31 mouse cellular contexts compared by ENCODE assay signal in the genomic region with DNA sequence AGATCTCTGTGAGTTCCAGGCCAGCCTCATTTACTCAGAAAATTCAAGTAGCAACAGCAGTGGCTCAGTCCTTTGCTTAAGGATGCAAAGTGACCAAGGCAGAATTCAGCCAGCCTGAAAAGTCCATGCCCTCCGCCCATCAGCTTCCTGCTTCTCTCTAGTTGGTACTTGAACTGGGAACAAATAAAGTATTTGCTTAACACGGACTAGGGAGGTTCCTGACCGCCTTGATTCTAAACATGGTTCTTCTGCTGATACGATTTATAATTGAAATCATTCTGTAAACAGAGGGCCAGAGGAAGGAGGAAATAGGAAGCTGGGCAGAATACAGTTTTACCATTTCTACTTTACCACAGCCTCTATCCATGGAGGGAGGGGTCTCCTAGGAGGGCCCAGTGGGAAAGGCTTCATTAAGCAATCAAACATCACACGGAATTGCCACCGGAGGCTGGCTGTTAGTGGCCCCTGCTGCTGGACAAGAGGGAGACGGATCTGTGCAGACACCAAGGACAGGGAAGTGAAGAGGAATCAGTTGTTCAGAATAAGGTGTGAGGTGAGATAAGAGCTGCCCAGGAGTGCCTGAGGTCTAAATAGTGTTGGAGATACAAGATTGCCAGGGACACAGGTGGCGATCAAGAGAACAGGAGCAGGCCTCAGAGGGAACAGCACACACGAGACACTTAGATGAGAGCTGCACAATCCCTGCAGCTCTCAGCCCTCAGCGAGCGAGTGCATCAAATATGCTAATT. TPM values are rescaled to one million over a fixed set of nuclear protein-coding genes. Genes with fewer than 3 reads are reported as not detected.
DNase-seq lines count a peak whose midpoint lies in the region; ATAC-seq and TF ChIP-seq lines count a peak whose summit lies in the region.
"Had no signal": no experiment of that assay in that cellular context is flagged by ENCODE, and none has a peak within 500 bp of the region (broad histone marks: within the 10 kb centered on the region; RNA-seq: fewer than 3 reads in every experiment).

No protein-coding gene starts in this region.

- peaks cover 9% of the 10 kb centered on the region for H3K36me3 ChIP-seq in heart, embryonic 13.5 days
- no peaks in the 10 kb centered on the region for H3K36me3 ChIP-seq in midbrain, embryonic 11.5 days (ENCODE audit: control insufficient read depth, insufficient read depth, low read length)
- peaks cover 8% of the 10 kb centered on the region for H3K36me3 ChIP-seq in midbrain, embryonic 14.5 days (ENCODE audit: control insufficient read depth, insufficient read depth, low read length)
- H3K36me3 ChIP-seq in stomach, postnatal 0 days (ENCODE audit: control insufficient read depth, insufficient read depth, low read length) = no peaks in the 10 kb centered on the region
- 0 out of 2 replicates have a peak, but pooled peaks cover 4% of the 10 kb centered on the region for H3K36me3 ChIP-seq in liver, embryonic 12.5 days
- H3K36me3 ChIP-seq: intestine, embryonic 15.5 days had no signal

- no peaks in the 10 kb centered on the region; the same call in 1 of the 2 replicates for H3K27me3 ChIP-seq in heart, embryonic 13.5 days (replicated peaks)
- no peaks in the 10 kb centered on the region for H3K27me3 ChIP-seq in midbrain, embryonic 11.5 days (ENCODE audit: control insufficient read depth, insufficient read depth, low read length)
- no peaks in the 10 kb centered on the region for H3K27me3 ChIP-seq in midbrain, embryonic 14.5 days (ENCODE audit: control insufficient read depth, insufficient read depth, low read length)
- no peaks in the 10 kb centered on the region for H3K27me3 ChIP-seq in stomach, postnatal 0 days (ENCODE audit: control insufficient read depth, insufficient read depth, low read length)
- H3K27me3 ChIP-seq in liver, embryonic 12.5 days (replicated peaks) = peaks cover 3% of the 10 kb centered on the region; the same call in 1 of the 2 replicates
- H3K27me3 ChIP-seq: intestine, embryonic 15.5 days; limb, embryonic 13.5 days; neural tube, embryonic 12.5 days had no signal

- intact Hi-C loops in heart, postnatal 25 days (cut with DNase I) = no loop called here

- H3K9me3 ChIP-seq in heart, embryonic 13.5 days = no peaks in the 10 kb centered on the region
- no peaks in the 10 kb centered on the region for H3K9me3 ChIP-seq in midbrain, embryonic 11.5 days (ENCODE audit: control insufficient read depth, low read length)
- H3K9me3 ChIP-seq in midbrain, embryonic 14.5 days (ENCODE audit: control insufficient read depth, low read length) = no peaks in the 10 kb centered on the region
- H3K9me3 ChIP-seq in stomach, postnatal 0 days (ENCODE audit: control insufficient read depth, low read length) = no peaks in the 10 kb centered on the region
- no peaks in the 10 kb centered on the region for H3K9me3 ChIP-seq in liver, embryonic 12.5 days (replicated peaks)
- H3K9me3 ChIP-seq: hindbrain, embryonic 10.5 days; intestine, embryonic 15.5 days; limb, embryonic 13.5 days; midbrain, embryonic 10.5 days; neural tube, embryonic 12.5 days had no signal

- DNase-seq in heart, postnatal 25 days (ENCODE audit: low spot score) = no peak
- peak; percentile 35 for DNase-seq in midbrain, embryonic 11.5 days (ENCODE audit: low spot score, missing footprints)
- DNase-seq in midbrain, embryonic 14.5 days = no peak
- DNase-seq in stomach, postnatal 0 days (ENCODE audit: low spot score) = peak; percentile 40
- DNase-seq in spleen, adult 12 weeks (ENCODE audit: low spot score) = no peak
- DNase-seq: adrenal gland, adult 2 months; cerebellum, adult 8-10 months; cerebellum, postnatal 25 days; gastrocnemius, postnatal 25 days; heart, adult 18-20 months; kidney, adult 9 months; kidney, postnatal 10 days; liver, postnatal 0 days; lung, postnatal 10 days had no signal

- TF ChIP-seq EP300 in stomach, postnatal 0 days (optimal IDR thresholded peaks at IDR 0.05) = no peak

- no peak overlapping the region for H3K4me2 ChIP-seq in heart, embryonic 13.5 days
- H3K4me2 ChIP-seq in midbrain, embryonic 11.5 days = no peak overlapping the region
- no peak overlapping the region for H3K4me2 ChIP-seq in midbrain, embryonic 14.5 days (ENCODE audit: low read length)
- no peak overlapping the region for H3K4me2 ChIP-seq in stomach, postnatal 0 days (replicated peaks; ENCODE audit: low read depth)
- no peak overlapping the region for H3K4me2 ChIP-seq in liver, embryonic 12.5 days
- H3K4me2 ChIP-seq: heart, embryonic 11.5 days; intestine, embryonic 15.5 days; limb, embryonic 13.5 days; liver, embryonic 11.5 days; neural tube, embryonic 12.5 days had no signal

- H3K27ac ChIP-seq in heart, embryonic 13.5 days (replicated peaks) = no peak overlapping the region
- no peak overlapping the region for H3K27ac ChIP-seq in midbrain, embryonic 11.5 days (ENCODE audit: low read depth, low read length)
- H3K27ac ChIP-seq in midbrain, embryonic 14.5 days (replicated peaks; ENCODE audit: low read depth, low read length) = no peak overlapping the region
- H3K27ac ChIP-seq in stomach, postnatal 0 days (replicated peaks) = peak overlapping the region; percentile 58
- H3K27ac ChIP-seq in liver, embryonic 12.5 days = no peak overlapping the region
- H3K27ac ChIP-seq: hindbrain, embryonic 10.5 days; hindbrain, postnatal 0 days; intestine, embryonic 15.5 days; left cerebral cortex, adult 2 months; limb, embryonic 13.5 days; macrophage; midbrain, embryonic 10.5 days; neural tube, embryonic 12.5 days had no signal

- no peak for ATAC-seq in heart, embryonic 13.5 days (ENCODE audit: extremely low read depth, insufficient number of reproducible peaks, low FRiP score, low TSS enrichment)
- no peak for ATAC-seq in midbrain, embryonic 11.5 days (ENCODE audit: low FRiP score)
- no peak for ATAC-seq in midbrain, embryonic 14.5 days (ENCODE audit: low FRiP score, low TSS enrichment)
- peak; percentile 58 for ATAC-seq in megakaryocyte progenitor cell, adult 5-6 weeks (replicated peaks; ENCODE audit: poor library complexity)
- peak; percentile 70 for ATAC-seq in stomach, postnatal 0 days (ENCODE audit: low FRiP score, low TSS enrichment)
- no peak for ATAC-seq in liver, embryonic 12.5 days
- ATAC-seq: activated CD4-positive, CD25-positive, alpha-beta regulatory T cell, adult 4 months; forebrain, embryonic 14.5 days; hindbrain, postnatal 0 days; intestine, embryonic 15.5 days; liver, postnatal 0 days had no signal

- 56% methylated on average over 11 of the region's 11 CpGs for WGBS in heart, embryonic 13.5 days
- WGBS in midbrain, embryonic 11.5 days = 72% methylated on average over 11 of the region's 11 CpGs
- WGBS in midbrain, embryonic 14.5 days = 66% methylated on average over 11 of the region's 11 CpGs
- 33% methylated on average over 11 of the region's 11 CpGs for whole genome bisulfite sequencing in stomach, postnatal 0 days
- WGBS in liver, embryonic 12.5 days (ENCODE audit: insufficient replicate concordance) = 48% methylated on average over 11 of the region's 11 CpGs

- peaks cover 10% of the 10 kb centered on the region; the same call in 1 of the 2 replicates for H3K4me1 ChIP-seq in heart, embryonic 13.5 days
- no peaks in the 10 kb centered on the region for H3K4me1 ChIP-seq in midbrain, embryonic 11.5 days (ENCODE audit: control insufficient read depth, insufficient read depth, low read length)
- H3K4me1 ChIP-seq in midbrain, embryonic 14.5 days (ENCODE audit: control insufficient read depth, insufficient read depth, low read length) = no peaks in the 10 kb centered on the region
- H3K4me1 ChIP-seq in stomach, postnatal 0 days (replicated peaks; ENCODE audit: control insufficient read depth, insufficient read depth) = no peaks in the 10 kb centered on the region
- peaks cover 6% of the 10 kb centered on the region; the same call in 1 of the 2 replicates for H3K4me1 ChIP-seq in liver, embryonic 12.5 days
- H3K4me1 ChIP-seq: hindbrain, embryonic 10.5 days; intestine, embryonic 15.5 days; limb, embryonic 13.5 days; midbrain, embryonic 10.5 days; neural tube, embryonic 12.5 days had no signal

- 0 out of 2 replicates have a peak overlapping the region, but pooled peaks have one; percentile 21 for H3K9ac ChIP-seq in heart, embryonic 13.5 days
- H3K9ac ChIP-seq in midbrain, embryonic 11.5 days (ENCODE audit: low read length) = no peak overlapping the region
- no peak overlapping the region for H3K9ac ChIP-seq in midbrain, embryonic 14.5 days (replicated peaks; ENCODE audit: low read length)
- no peak overlapping the region for H3K9ac ChIP-seq in stomach, postnatal 0 days (ENCODE audit: low read length)
- no peak overlapping the region for H3K9ac ChIP-seq in liver, embryonic 12.5 days
- H3K9ac ChIP-seq: intestine, embryonic 15.5 days; limb, embryonic 13.5 days; liver, postnatal 0 days; neural tube, embryonic 12.5 days had no signal

- H3K4me3 ChIP-seq in heart, embryonic 13.5 days = no peak overlapping the region
- H3K4me3 ChIP-seq in midbrain, embryonic 11.5 days (ENCODE audit: low read depth, low read length) = no peak overlapping the region
- no peak overlapping the region for H3K4me3 ChIP-seq in midbrain, embryonic 14.5 days (replicated peaks; ENCODE audit: low read depth, low read length)
- no peak overlapping the region for H3K4me3 ChIP-seq in stomach, postnatal 0 days (ENCODE audit: low read depth, low read length)
- H3K4me3 ChIP-seq in liver, embryonic 12.5 days = no peak overlapping the region
- H3K4me3 ChIP-seq: hindbrain, embryonic 10.5 days; intestine, embryonic 15.5 days; left cerebral cortex, adult 2 months; limb, embryonic 13.5 days; midbrain, embryonic 10.5 days; myocyte; neural tube, embryonic 12.5 days had no signal

- TF ChIP-seq CTCF in stomach, postnatal 0 days (IDR thresholded peaks at IDR 0.05; ENCODE audit: low read depth) = no peak

RNA-seq across cellular contexts. Expression of gene Uqcr10, which starts 15.3 kb away (rescaled TPM):
- polyA plus RNA-seq in heart, embryonic 13.5 days (2015; fragmentation: Nextera tagmentation; extraction: Ambion mirVana) = 1,777 and 1,970 TPM in 2 replicates
- 1,000 to 10,000 TPM; 1,536 to 1,541 TPM for total RNA-seq in heart, postnatal 25 days (2021)
- 547 and 572 TPM in 2 replicates for polyA plus RNA-seq in midbrain, embryonic 11.5 days (2014; fragmentation: Nextera tagmentation; extraction: Ambion mirVana)
- 495 and 649 TPM in 2 replicates for polyA plus RNA-seq in midbrain, embryonic 14.5 days (2014; fragmentation: Nextera tagmentation; extraction: Ambion mirVana)
- total RNA-seq in megakaryocyte progenitor cell, adult 5-6 weeks (2015) = 195 and 210 TPM in 2 replicates
- 126 and 138 TPM in 2 replicates for total RNA-seq in megakaryocyte progenitor cell, adult 5-6 weeks (2017)
- polyA plus RNA-seq in stomach, postnatal 0 days (2015; fragmentation: Nextera tagmentation; extraction: Ambion mirVana) = 1,477 and 1,517 TPM in 2 replicates
- 698 and 713 TPM in 2 replicates for polyA plus RNA-seq in liver, embryonic 12.5 days (2016; fragmentation: Nextera tagmentation; extraction: Ambion mirVana)

RNA-seq across cellular contexts. Expression of gene Zmat5, which starts 15.7 kb away (rescaled TPM):
- 51.2 and 57.4 TPM in 2 replicates for polyA plus RNA-seq in heart, embryonic 13.5 days (2015; fragmentation: Nextera tagmentation; extraction: Ambion mirVana)
- 10 to 100 TPM; 25.7 to 26.3 TPM for total RNA-seq in heart, postnatal 25 days (2021)
- polyA plus RNA-seq in midbrain, embryonic 11.5 days (2014; fragmentation: Nextera tagmentation; extraction: Ambion mirVana) = 74.5 and 85.5 TPM in 2 replicates
- polyA plus RNA-seq in midbrain, embryonic 14.5 days (2014; fragmentation: Nextera tagmentation; extraction: Ambion mirVana) = 60.0 and 63.6 TPM in 2 replicates
- total RNA-seq in megakaryocyte progenitor cell, adult 5-6 weeks (2015) = 38.8 and 40.6 TPM in 2 replicates
- 8.2 and 10.8 TPM in 2 replicates for total RNA-seq in megakaryocyte progenitor cell, adult 5-6 weeks (2017)
- polyA plus RNA-seq in stomach, postnatal 0 days (2015; fragmentation: Nextera tagmentation; extraction: Ambion mirVana) = 57.4 and 63.5 TPM in 2 replicates
- polyA plus RNA-seq in liver, embryonic 12.5 days (2016; fragmentation: Nextera tagmentation; extraction: Ambion mirVana) = 33.4 and 33.8 TPM in 2 replicates

RNA-seq across cellular contexts. Expression of gene Ascc2, which starts 51.3 kb away (rescaled TPM):
- polyA plus RNA-seq in heart, embryonic 13.5 days (2015; fragmentation: Nextera tagmentation; extraction: Ambion mirVana) = 21.6 and 22.3 TPM in 2 replicates
- 10 to 100 TPM; 13.6 to 15.2 TPM for total RNA-seq in heart, postnatal 25 days (2021)
- 30.5 and 33.4 TPM in 2 replicates for polyA plus RNA-seq in midbrain, embryonic 11.5 days (2014; fragmentation: Nextera tagmentation; extraction: Ambion mirVana)
- 15.4 and 21.7 TPM in 2 replicates for polyA plus RNA-seq in midbrain, embryonic 14.5 days (2014; fragmentation: Nextera tagmentation; extraction: Ambion mirVana)
- 15.3 and 19.6 TPM in 2 replicates for total RNA-seq in megakaryocyte progenitor cell, adult 5-6 weeks (2015)
- 16.2 and 23.7 TPM in 2 replicates for total RNA-seq in megakaryocyte progenitor cell, adult 5-6 weeks (2017)
- polyA plus RNA-seq in stomach, postnatal 0 days (2015; fragmentation: Nextera tagmentation; extraction: Ambion mirVana) = 20.2 and 21.4 TPM in 2 replicates
- 26.7 and 27.8 TPM in 2 replicates for polyA plus RNA-seq in liver, embryonic 12.5 days (2016; fragmentation: Nextera tagmentation; extraction: Ambion mirVana)

RNA-seq across cellular contexts. Expression of gene Cabp7, which starts 57.8 kb away (rescaled TPM):
- 0.09 TPM in 1 of 2 replicates, not detected in the other for polyA plus RNA-seq in heart, embryonic 13.5 days (2015; fragmentation: Nextera tagmentation; extraction: Ambion mirVana)
- not detected for total RNA-seq in heart, postnatal 25 days (2021)
- polyA plus RNA-seq in midbrain, embryonic 11.5 days (2014; fragmentation: Nextera tagmentation; extraction: Ambion mirVana) = 0.15 and 0.33 TPM in 2 replicates
- 1.3 and 2.7 TPM in 2 replicates for polyA plus RNA-seq in midbrain, embryonic 14.5 days (2014; fragmentation: Nextera tagmentation; extraction: Ambion mirVana)
- total RNA-seq in megakaryocyte progenitor cell, adult 5-6 weeks (2015) = not detected in 2 replicates
- not detected in 2 replicates for total RNA-seq in megakaryocyte progenitor cell, adult 5-6 weeks (2017)
- polyA plus RNA-seq in stomach, postnatal 0 days (2015; fragmentation: Nextera tagmentation; extraction: Ambion mirVana) = 0.12 and 0.13 TPM in 2 replicates
- polyA plus RNA-seq in liver, embryonic 12.5 days (2016; fragmentation: Nextera tagmentation; extraction: Ambion mirVana) = 0.05 and 0.06 TPM in 2 replicates
- total RNA-seq: heart, adult 18-20 months had no signal
- polyA plus RNA-seq: large intestine, adult 2 months had no signal

Comparison
In these comparisons a context has a peak if more than half of its experiments do, and no peak if none do; other contexts are left out.
1. DNase-seq: peak in midbrain, embryonic 11.5 days (single experiment) and stomach, postnatal 0 days (single experiment); none in heart, postnatal 25 days (single experiment), midbrain, embryonic 14.5 days (single experiment) and spleen, adult 12 weeks (single experiment).
2. ATAC-seq: peak in megakaryocyte progenitor cell, adult 5-6 weeks (single experiment) and stomach, postnatal 0 days (single experiment); none in heart, embryonic 13.5 days (single experiment), midbrain, embryonic 11.5 days (single experiment), midbrain, embryonic 14.5 days (single experiment) and liver, embryonic 12.5 days (single experiment).